ENCODE assay signal across 8 mouse cellular contexts in genomic region chr2:129908701-129909425, GRCm38 (mm10).
A peak's percentile ranks its signal among the peaks of the same experiment; 100 is the strongest.
DNase-seq lines count a peak whose midpoint lies in the region; ATAC-seq lines count a peak whose summit lies in the region.

No protein-coding gene starts in this region.

- no peak overlapping the region for H3K27ac ChIP-seq in heart, embryonic 11.5 days (ENCODE audit: low read depth, low read length)
- no peak overlapping the region for H3K27ac ChIP-seq in stomach, embryonic 14.5 days (ENCODE audit: low read length)

- peak overlapping the region; percentile 28 for H3K4me3 ChIP-seq in heart, embryonic 11.5 days (ENCODE audit: low read depth, low read length)
- H3K4me3 ChIP-seq in stomach, embryonic 14.5 days (ENCODE audit: low read depth, low read length): peak overlapping the region; percentile 13; the same call in 1 of the 2 replicates

- DNase-seq in heart, adult 18-20 months: no peak
- DNase-seq in cerebellum, adult 9-11 months: peak; percentile 46
- DNase-seq in kidney, postnatal 10 days: peak; percentile 48
- DNase-seq in lung, postnatal 36 days: peak; percentile 5
- no peak for DNase-seq in adipocyte (ENCODE audit: low spot score)

- H3K9ac ChIP-seq in heart, embryonic 11.5 days (ENCODE audit: low read depth, low read length): 0 out of 2 replicates have a peak overlapping the region, but pooled peaks have one; percentile 47
- H3K9ac ChIP-seq in stomach, embryonic 14.5 days (replicated peaks; ENCODE audit: low read depth, low read length): no peak overlapping the region

- peak overlapping the region; percentile 70 for H3K4me2 ChIP-seq in heart, embryonic 11.5 days
- peak overlapping the region; percentile 49 for H3K4me2 ChIP-seq in stomach, embryonic 14.5 days (replicated peaks; ENCODE audit: low read depth, low read length)

- ATAC-seq in heart, embryonic 11.5 days (replicated peaks; ENCODE audit: insufficient number of reproducible peaks, low FRiP score, low TSS enrichment): 0 out of 2 replicates have a peak, but pooled peaks have one; percentile 49
- peak; percentile 88 for ATAC-seq in frontal cortex, adult (ENCODE audit: low TSS enrichment)
- ATAC-seq in stomach, embryonic 14.5 days (ENCODE audit: insufficient number of reproducible peaks, insufficient read depth, low FRiP score, low read depth): peak; percentile 56; the same call in 1 of the 2 replicates

- peaks cover 7% of the 10 kb centered on the region; the same call in 1 of the 2 replicates for H3K27me3 ChIP-seq in heart, embryonic 11.5 days (ENCODE audit: control insufficient read depth, insufficient read depth, low read length)
- H3K27me3 ChIP-seq in stomach, embryonic 14.5 days (ENCODE audit: control insufficient read depth, insufficient read depth, low read length): no peaks in the 10 kb centered on the region

- H3K36me3 ChIP-seq in heart, embryonic 11.5 days (ENCODE audit: control insufficient read depth, insufficient read depth, low read length): no peaks in the 10 kb centered on the region
- H3K36me3 ChIP-seq in stomach, embryonic 14.5 days (ENCODE audit: control insufficient read depth, insufficient read depth, low read length): no peaks in the 10 kb centered on the region

- 3% methylated on average over 28 of the region's 28 CpGs for WGBS in heart, embryonic 11.5 days (ENCODE audit: insufficient replicate concordance)
- WGBS in stomach, embryonic 14.5 days: 3% methylated on average over 28 of the region's 28 CpGs

- H3K9me3 ChIP-seq in heart, embryonic 11.5 days (replicated peaks; ENCODE audit: control insufficient read depth, low read length): no peaks in the 10 kb centered on the region
- H3K9me3 ChIP-seq in stomach, embryonic 14.5 days (ENCODE audit: control insufficient read depth, low read depth, low read length): no peaks in the 10 kb centered on the region

- H3K4me1 ChIP-seq in heart, embryonic 11.5 days (ENCODE audit: control insufficient read depth, insufficient read depth, low read length): peaks cover 4% of the 10 kb centered on the region; the same call in 1 of the 2 replicates
- H3K4me1 ChIP-seq in stomach, embryonic 14.5 days (ENCODE audit: control insufficient read depth, insufficient read depth, low read length): peaks cover 6% of the 10 kb centered on the region; the same call in 1 of the 2 replicates

Comparison
In these comparisons a context has a peak if more than half of its experiments do, and no peak if none do; other contexts are left out.
1. DNase-seq: peak in cerebellum, adult 9-11 months (single experiment), kidney, postnatal 10 days (single experiment) and lung, postnatal 36 days (single experiment); none in heart, adult 18-20 months (0 of 2) and adipocyte (single experiment).
2. Peak in every context shown above with its lines, with median percentiles within 50 percentile points of each other: ATAC-seq.